Mouse (Mus musculus) CH12.LX (cell line): ENCODE results near the gene Kcnip4.

Experiments
- CTCF ChIP-seq, 2 experiments: IDR thresholded peaks in 1 of 2; conservative IDR thresholded peaks in 1 of 2; 2 replicates each; pipeline ENCODE4 v1.5.1; 2011 to 2012; ENCODE audit warnings: low read depth in 2 of 2, low read length in 2 of 2, improper control_type of control experiment in 1 of 2, inconsistent platforms in 1 of 2, mild to moderate bottlenecking in 1 of 2, moderate library complexity in 1 of 2
- E2F4 ChIP-seq: IDR thresholded peaks from 2 replicates; pipeline ENCODE4 v1.6.1; 2011; ENCODE audit warnings: low read depth, low read length, improper control_type of control experiment; ENCODE audit not compliant: insufficient replicate concordance
- EP300 ChIP-seq: IDR thresholded peaks from 2 replicates; pipeline ENCODE4 v1.6.1; 2011; ENCODE audit warnings: low read length, improper control_type of control experiment
- GABPA ChIP-seq: IDR thresholded peaks from 2 replicates; pipeline ENCODE4 v1.6.1; 2012; ENCODE audit warnings: low read depth, low read length, improper control_type of control experiment, inconsistent platforms; ENCODE audit not compliant: insufficient replicate concordance
- HCFC1 ChIP-seq: IDR thresholded peaks from 2 replicates; pipeline ENCODE4 v1.6.1; 2012; ENCODE audit warnings: low read depth, mild to moderate bottlenecking, inconsistent platforms, low read length, improper control_type of control experiment
- JUN ChIP-seq: IDR thresholded peaks from 2 replicates; pipeline ENCODE4 v1.6.1; 2011; ENCODE audit warnings: low read depth, mild to moderate bottlenecking, low read length, improper control_type of control experiment, moderate library complexity; ENCODE audit not compliant: insufficient read depth
- POLR2A ChIP-seq: IDR thresholded peaks from 2 replicates; pipeline ENCODE4 v1.6.1; 2011; ENCODE audit warnings: low read depth, mild to moderate bottlenecking, improper control_type of control experiment, low read length
- POLR2AphosphoS2 ChIP-seq: IDR thresholded peaks from 2 replicates; pipeline ENCODE4 v1.6.1; 2011; ENCODE audit warnings: low read depth, low read length, improper control_type of control experiment
- RAD21 ChIP-seq: IDR thresholded peaks from 2 replicates; pipeline ENCODE4 v1.6.1; 2011; ENCODE audit warnings: low read depth, mild to moderate bottlenecking, low read length, improper control_type of control experiment, moderate library complexity
- RCOR1 ChIP-seq: conservative IDR thresholded peaks from 2 replicates; pipeline ENCODE4 v1.6.1; 2012; ENCODE audit warnings: low read depth, mild to moderate bottlenecking, inconsistent platforms, low read length, improper control_type of control experiment
- SIN3A ChIP-seq: IDR thresholded peaks from 2 replicates; pipeline ENCODE4 v1.6.1; 2012; ENCODE audit warnings: low read length, improper control_type of control experiment, inconsistent platforms
- UBTF ChIP-seq: IDR thresholded peaks from 2 replicates; pipeline ENCODE4 v1.6.1; 2012; ENCODE audit warnings: low read depth, mild to moderate bottlenecking, inconsistent platforms, low read length, improper control_type of control experiment, moderate library complexity
- USF1 ChIP-seq: IDR thresholded peaks from 2 replicates; pipeline ENCODE4 v1.6.1; 2014; ENCODE audit warnings: low read depth, mild to moderate bottlenecking, inconsistent platforms, low read length, improper control_type of control experiment
- USF2 ChIP-seq: conservative IDR thresholded peaks from 2 replicates; pipeline ENCODE4 v1.6.1; 2011; ENCODE audit warnings: low read depth, low read length, improper control_type of control experiment

DNA sequence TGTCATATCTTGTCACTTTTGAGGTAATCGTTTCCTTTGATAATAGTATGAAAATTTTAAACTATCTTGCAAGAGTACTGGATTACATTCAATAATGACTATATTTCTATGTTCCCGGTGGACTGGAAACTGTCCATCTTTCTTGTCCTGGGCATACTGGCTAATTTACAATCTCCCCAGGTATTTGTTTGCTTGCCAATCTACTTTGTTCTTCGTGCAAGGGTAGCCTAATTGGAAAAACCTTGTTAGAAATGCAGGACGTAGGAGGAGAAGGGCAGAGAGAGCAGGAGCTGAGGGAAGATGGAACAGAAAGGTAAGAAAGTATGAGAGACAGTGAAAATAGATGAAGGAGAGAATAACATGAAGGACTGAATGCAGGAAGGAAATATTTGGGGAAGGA, 226.1 kb downstream of the Kcnip4 start:
- TF ChIP-seq POLR2A (no peak), CTCF (conservative IDR thresholded peaks at IDR 0.05 in 1 of 2, IDR thresholded peaks at IDR 0.05 in 1 of 2; ENCODE audit: low read depth in 2 of 2, low read length in 2 of 2) (no peak), JUN (no peak), GABPA (no peak), RAD21 (no peak), HCFC1 (no peak), POLR2AphosphoS2 (no peak), EP300 (no peak), USF2 (no peak), UBTF (no peak), SIN3A (no peak), USF1 (no peak), E2F4 (no peak), RCOR1 (no peak)
